ENCODE assay signal across 15 mouse cellular contexts in genomic region chr14:117716305-117716704, GRCm38 (mm10).
"Had no signal": no experiment of that assay in that cellular context is flagged by ENCODE, and none has a peak within 500 bp of the region (broad histone marks: within the 10 kb centered on the region; RNA-seq: fewer than 3 reads in every experiment).

No protein-coding gene starts in this region.

- DNase-seq: gastrocnemius, adult 2 months; gastrocnemius, postnatal 10 days; gastrocnemius, postnatal 25 days; heart, adult 11 months; heart, adult 2 months; heart, postnatal 14 days; heart, postnatal 36 days; kidney, adult 11 months; kidney, adult 2 months; kidney, postnatal 10 days; kidney, postnatal 25 days; kidney, postnatal 4 days; liver had no signal

- ATAC-seq: hindbrain, postnatal 0 days; intestine, embryonic 16.5 days had no signal
